Mouse (Mus musculus) heart, postnatal 0 days (tissue): ENCODE results near the gene Xcl1.

Experiments
- CTCF ChIP-seq: IDR thresholded peaks from 2 replicates; pipeline ENCODE4 v1.5.1; 2016; ENCODE audit warnings: antibody characterized with exemption, control low read depth, low read depth
- EP300 ChIP-seq: IDR thresholded peaks from 2 replicates; pipeline ENCODE4 v1.6.1; 2016; ENCODE audit warnings: antibody characterized with exemption, low read depth

DNA sequence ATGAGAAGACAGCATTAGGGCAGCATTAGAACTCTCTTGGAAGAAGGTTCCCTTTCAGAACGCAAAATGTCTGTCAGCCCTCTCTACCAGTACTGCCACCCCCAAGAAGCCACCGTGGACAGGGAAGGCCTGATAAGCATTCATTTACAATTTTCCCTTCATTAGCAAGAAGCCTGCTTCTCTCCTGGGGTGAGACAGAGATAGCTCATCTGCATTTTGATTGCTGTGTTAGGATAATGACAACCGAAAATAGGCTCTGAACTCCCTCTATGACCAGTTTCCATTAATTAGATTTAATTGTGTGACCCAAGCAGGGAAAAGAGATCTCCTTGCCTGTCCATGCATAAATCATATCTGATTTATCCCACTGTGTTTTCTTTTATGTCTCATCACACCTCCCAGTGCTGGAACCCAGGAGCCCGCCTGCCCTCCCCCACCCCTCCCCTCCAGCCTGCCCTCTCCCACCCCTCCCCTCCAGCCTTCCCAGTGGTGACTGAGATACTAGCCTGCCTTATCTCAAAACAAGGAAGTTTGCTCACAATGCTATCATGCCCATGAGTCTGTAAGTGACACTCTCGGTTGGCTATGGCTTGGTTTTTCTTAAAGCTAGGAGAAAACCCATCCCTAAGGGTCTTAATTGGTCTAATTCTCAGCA lies 38.0 kb downstream of the Xcl1 start:
- no peak for TF ChIP-seq CTCF
- TF ChIP-seq EP300, result no peak
